Mouse (Mus musculus) liver, embryonic 14.5 days (tissue): Measurements from ENCODE around the gene Cxcl5. TPM values are rescaled to one million over a fixed set of nuclear protein-coding genes. Genes with fewer than 3 reads are reported as not detected.

Source experiments
- ATAC-seq: fragments of 200-750 bp; cut with Nextera tagmentation; 2 replicates; pipeline ENCODE4 v1.8.0; 2017; ENCODE audit warnings: moderate number of reproducible peaks, mild to moderate bottlenecking, moderate library complexity; ENCODE audit not compliant: insufficient read depth
- DNase-seq, 3 experiments: peaks; one replicate each; pipeline ENCODE4 v3.0.0-alpha.2; 2012 to 2013; ENCODE audit warnings: low read depth in 3 of 3, low spot score in 3 of 3
- H3K27ac ChIP-seq: fragments of 300-500 bp; sonication (generic); 2 replicates; pipeline ENCODE4 v1.5.1; 2014; ENCODE audit warnings: moderate library complexity, mild to moderate bottlenecking, control low read depth, inconsistent platforms
- H3K27me3 ChIP-seq: fragments of 300-500 bp; sonication (generic); 2 replicates; pipeline ENCODE4 v1.6.1; 2014; ENCODE audit warnings: mild to moderate bottlenecking, low read length, moderate library complexity; ENCODE audit not compliant: control insufficient read depth, insufficient read depth
- H3K36me3 ChIP-seq: fragments of 300-500 bp; sonication (generic); replicated peaks from 2 replicates; pipeline ENCODE4 v1.6.1; 2014; ENCODE audit warnings: low read depth; ENCODE audit not compliant: control insufficient read depth, insufficient read depth
- H3K4me1 ChIP-seq, 2 experiments: fragments of 200-500 bp in 1 of 2; fragments of 300-500 bp in 1 of 2; sonication (generic) in 1 of 2; replicated peaks; 2 replicates each; pipeline ENCODE4 v1.6.1; 2012 to 2014; ENCODE audit warnings: antibody characterized with exemption in 1 of 2, inconsistent platforms in 1 of 2, low read length in 1 of 2; ENCODE audit not compliant: control insufficient read depth in 2 of 2, insufficient read depth in 2 of 2
- H3K4me2 ChIP-seq: fragments of 300-500 bp; sonication (generic); 2 replicates; pipeline ENCODE4 v1.6.1; 2014; ENCODE audit warnings: low read depth, mild to moderate bottlenecking, control low read depth, moderate library complexity
- H3K4me3 ChIP-seq, 2 experiments: fragments of 200-500 bp in 1 of 2; fragments of 300-500 bp in 1 of 2; sonication (generic) in 1 of 2; 2 replicates each; pipeline ENCODE4 v1.5.1; 2012 to 2014; ENCODE audit warnings: low read depth in 2 of 2, low read length in 2 of 2, mild to moderate bottlenecking in 2 of 2, control low read depth in 1 of 2, inconsistent platforms in 1 of 2, moderate library complexity in 1 of 2; ENCODE audit not compliant: insufficient read depth in 1 of 2
- H3K9ac ChIP-seq: fragments of 300-500 bp; sonication (generic); replicated peaks from 2 replicates; pipeline ENCODE4 v1.6.1; 2014; ENCODE audit warnings: mild to moderate bottlenecking, control low read depth, moderate library complexity
- H3K9me3 ChIP-seq: fragments of 300-500 bp; sonication (generic); 2 replicates; pipeline ENCODE4 v1.6.1; 2016; ENCODE audit warnings: low read length, mixed read lengths; ENCODE audit not compliant: control insufficient read depth
- CTCF ChIP-seq: IDR thresholded peaks from 2 replicates; pipeline ENCODE4 v1.5.1; 2016; ENCODE audit warnings: antibody characterized with exemption, low read depth, control low read depth
- EP300 ChIP-seq: IDR thresholded peaks from 2 replicates; pipeline ENCODE4 v1.6.1; 2016; ENCODE audit warnings: antibody characterized with exemption, low read depth
- WGBS: fragments of 180-500 bp; shearing (Covaris S2); extraction: QIAGEN DNeasy Blood & Tissue Kit; methylation state at CpG from one replicate; pipeline ENCODE4 v1.1.7; 2014; ENCODE audit not compliant: insufficient replicate concordance; 5-methylcytosine and 5-hydroxymethylcytosine counted together
- polyA plus RNA-seq, 2 experiments: library from polyadenylated mRNA; depleted of rRNA in 1 of 2; stranded (reverse) in 1 of 2; unstranded in 1 of 2; fragments of >200 nt; fragmentation: Nextera tagmentation in 1 of 2; extraction: Ambion mirVana in 1 of 2; gene quantifications; 2 replicates each; pipeline versions ENCODE4 v1.2.1 to v1.2.3; 2012 to 2014

Gene Cxcl5
- polyA plus RNA-seq, 2 experiments: 0.41 to 0.69 TPM

- DNase-seq: no peak
- no peak overlapping the region for H3K9ac ChIP-seq
- ATAC-seq: no peak
- H3K4me2 ChIP-seq: no peak overlapping the region
- no peaks in the 10 kb centered on the region for H3K27me3 ChIP-seq
- WGBS: 47% methylated on average over 4 of the region's 4 CpGs
- no peaks in the 10 kb centered on the region for H3K4me1 ChIP-seq
- no peaks in the 10 kb centered on the region for H3K9me3 ChIP-seq
- no peak overlapping the region for H3K4me3 ChIP-seq
- no peak overlapping the region for H3K27ac ChIP-seq
- TF ChIP-seq EP300 (no peak), CTCF (no peak)
- no peaks in the 10 kb centered on the region for H3K36me3 ChIP-seq
These were observed 27.7 kb upstream of the Cxcl5 start for GRCm38 (mm10) chr5:90731480-90731879.

- Histone ChIP-seq H3K36me3 (no peaks in the 10 kb centered on the region), H3K27ac (no peak overlapping the region), H3K27me3 (no peaks in the 10 kb centered on the region), H3K9me3 (no peaks in the 10 kb centered on the region), H3K4me2 (no peak overlapping the region), H3K9ac (no peak overlapping the region), H3K4me3 (no peak overlapping the region), H3K4me1 (no peaks in the 10 kb centered on the region; a peak in 1 of 4 replicates)
- WGBS: 5% methylated on average over 4 of the region's 4 CpGs
- TF ChIP-seq CTCF (no peak), EP300 (no peak)
- ATAC-seq (peak; percentile 47; the same call in 1 of the 2 replicates), DNase-seq (peak; percentile 14 to 52 (median 23))
These were observed 17.1 kb upstream of the Cxcl5 start for GRCm38 (mm10) chr5:90742029-90742428.

- H3K9me3 ChIP-seq: no peaks in the 10 kb centered on the region
- H3K4me1 ChIP-seq: no peaks in the 10 kb centered on the region; a peak in 1 of 4 replicates
- no peak overlapping the region for H3K27ac ChIP-seq
- 70% methylated on average over 1 of the region's 1 CpGs for WGBS
- TF ChIP-seq EP300 (no peak), CTCF (no peak)
- H3K9ac ChIP-seq: no peak overlapping the region
- H3K27me3 ChIP-seq: peaks cover 4% of the 10 kb centered on the region
- no peak overlapping the region for H3K4me2 ChIP-seq
- no peak for ATAC-seq
- no peak overlapping the region for H3K4me3 ChIP-seq
- H3K36me3 ChIP-seq: no peaks in the 10 kb centered on the region
- no peak for DNase-seq
These were observed 5.2 kb upstream of the Cxcl5 start for GRCm38 (mm10) chr5:90753934-90754333.

GRCm38 (mm10) chr5:90758020-90758605, 1.0 kb upstream of the Cxcl5 start:
- WGBS: 25% methylated on average over 5 of the region's 5 CpGs
- DNase-seq (no peak), ATAC-seq (no peak)
- no peaks in the 10 kb centered on the region for H3K9me3 ChIP-seq
- H3K9ac ChIP-seq: no peak overlapping the region
- no peaks in the 10 kb centered on the region for H3K36me3 ChIP-seq
- no peak overlapping the region for H3K4me3 ChIP-seq
- H3K4me1 ChIP-seq: no peaks in the 10 kb centered on the region; a peak in 1 of 4 replicates
- no peak overlapping the region for H3K27ac ChIP-seq
- peaks cover 13% of the 10 kb centered on the region for H3K27me3 ChIP-seq
- no peak for TF ChIP-seq CTCF
- no peak for TF ChIP-seq EP300
- H3K4me2 ChIP-seq: no peak overlapping the region

- Histone ChIP-seq H3K36me3 (no peaks in the 10 kb centered on the region), H3K9me3 (no peaks in the 10 kb centered on the region), H3K9ac (no peak overlapping the region), H3K27ac (no peak overlapping the region), H3K4me3 (no peak overlapping the region), H3K4me1 (no peaks in the 10 kb centered on the region; a peak in 1 of 4 replicates), H3K4me2 (no peak overlapping the region), H3K27me3 (peaks cover 13% of the 10 kb centered on the region)
- DNase-seq (no peak), ATAC-seq (no peak)
- TF ChIP-seq EP300: no peak
- TF ChIP-seq CTCF: no peak
- WGBS: 50% methylated on average over 4 of the region's 4 CpGs
These were observed 1.1 kb downstream of the Cxcl5 start for GRCm38 (mm10) chr5:90760303-90760702.
